ENCODE assay signal across 18 mouse cellular contexts in the genomic region with DNA sequence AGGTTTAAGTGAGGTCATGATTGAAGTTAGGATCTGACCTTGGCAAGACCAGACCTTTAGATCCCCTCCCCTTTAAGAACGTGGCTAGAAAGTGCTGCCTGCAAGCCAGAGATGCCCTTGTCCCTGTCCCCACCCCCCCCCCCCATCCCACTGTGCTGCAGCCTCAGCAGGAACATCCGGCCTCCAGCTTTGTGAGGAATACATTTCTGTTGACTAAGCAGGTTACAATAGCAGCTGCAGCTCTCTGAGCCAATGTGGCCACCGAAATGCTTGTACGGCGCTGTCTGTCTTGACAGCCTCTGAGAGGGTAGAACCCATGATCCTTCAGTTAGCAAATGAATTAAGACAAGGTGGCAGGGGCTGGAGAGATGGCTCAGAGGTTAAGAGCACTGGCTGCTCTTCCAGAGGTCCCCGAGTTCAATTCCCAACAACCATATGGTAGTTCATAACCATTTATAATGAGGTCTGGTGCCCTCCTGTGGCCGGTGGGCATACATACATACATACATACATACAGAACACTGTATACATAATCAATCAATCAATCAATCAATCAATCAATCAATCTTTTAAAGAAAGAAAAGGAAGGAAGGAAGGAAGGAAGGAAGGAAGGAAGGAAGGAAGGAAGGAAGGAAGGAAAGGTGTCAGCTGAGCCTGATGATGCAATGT. TPM values are rescaled to one million over a fixed set of nuclear protein-coding genes. Genes with fewer than 3 reads are reported as not detected.
DNase-seq lines count a peak whose midpoint lies in the region; ATAC-seq and TF ChIP-seq lines count a peak whose summit lies in the region.
"Had no signal": no experiment of that assay in that cellular context is flagged by ENCODE, and none has a peak within 500 bp of the region (broad histone marks: within the 10 kb centered on the region; RNA-seq: fewer than 3 reads in every experiment).

No protein-coding gene starts in this region.

- TF ChIP-seq CTCF in hindbrain, postnatal 0 days (IDR thresholded peaks at IDR 0.05; ENCODE audit: low read depth) = peak; percentile 42
- peak; percentile 57 for TF ChIP-seq CTCF in midbrain, postnatal 0 days (IDR thresholded peaks at IDR 0.05)
- peak; percentile 5 to 66 (median 31); a peak in 4 of 6 replicates for TF ChIP-seq CTCF in MEL (IDR thresholded peaks at IDR 0.05 in 2 of 3, conservative IDR thresholded peaks at IDR 0.05 in 1 of 3; ENCODE audit: control insufficient read depth in 1 of 3, insufficient read depth in 1 of 3, low read depth in 2 of 3, low read length in 3 of 3, poor library complexity in 1 of 3, severe bottlenecking in 1 of 3)
- peak; percentile 57 for TF ChIP-seq CTCF in stomach, postnatal 0 days (IDR thresholded peaks at IDR 0.05; ENCODE audit: low read depth)

- H3K79me2 ChIP-seq in MEL (ENCODE audit: control insufficient read depth, insufficient read depth, low read length, poor library complexity) = no peaks in the 10 kb centered on the region

- H3K36me3 ChIP-seq in hindbrain, postnatal 0 days (ENCODE audit: insufficient read depth, low read length) = no peaks in the 10 kb centered on the region
- H3K36me3 ChIP-seq in hindbrain, embryonic 11.5 days (ENCODE audit: control insufficient read depth, insufficient read depth, low read length) = no peaks in the 10 kb centered on the region
- H3K36me3 ChIP-seq in midbrain, postnatal 0 days (ENCODE audit: insufficient read depth, low read length) = no peaks in the 10 kb centered on the region
- H3K36me3 ChIP-seq in midbrain, embryonic 13.5 days = no peaks in the 10 kb centered on the region
- H3K36me3 ChIP-seq in MEL (ENCODE audit: control insufficient read depth in 1 of 2, insufficient read depth in 2 of 2, low read length in 2 of 2) = no peaks in the 10 kb centered on the region
- H3K36me3 ChIP-seq in stomach, postnatal 0 days (ENCODE audit: control insufficient read depth, insufficient read depth, low read length) = no peaks in the 10 kb centered on the region
- H3K36me3 ChIP-seq: embryonic facial prominence, embryonic 10.5 days; hindbrain, embryonic 10.5 days; liver, embryonic 13.5 days had no signal

- H3K4me3 ChIP-seq in hindbrain, postnatal 0 days (ENCODE audit: low read length) = no peak overlapping the region
- no peak overlapping the region for H3K4me3 ChIP-seq in hindbrain, embryonic 11.5 days (ENCODE audit: low read depth, low read length)
- no peak overlapping the region for H3K4me3 ChIP-seq in midbrain, postnatal 0 days (ENCODE audit: low read depth, low read length)
- H3K4me3 ChIP-seq in midbrain, embryonic 13.5 days (replicated peaks) = no peak overlapping the region
- H3K4me3 ChIP-seq in MEL (ENCODE audit: control insufficient read depth in 1 of 2, insufficient read depth in 1 of 2, low read depth in 2 of 2, low read length in 2 of 2) = no peak overlapping the region
- H3K4me3 ChIP-seq in stomach, postnatal 0 days (ENCODE audit: low read depth, low read length) = no peak overlapping the region
- H3K4me3 ChIP-seq: embryonic facial prominence, embryonic 10.5 days; hindbrain, embryonic 10.5 days; intestine, embryonic 15.5 days; liver, embryonic 13.5 days had no signal

- WGBS in hindbrain, postnatal 0 days = 61% methylated on average over 7 of the region's 7 CpGs
- 59% methylated on average over 7 of the region's 7 CpGs for WGBS in hindbrain, embryonic 11.5 days
- WGBS in midbrain, postnatal 0 days = 67% methylated on average over 7 of the region's 7 CpGs
- 70% methylated on average over 7 of the region's 7 CpGs for WGBS in midbrain, embryonic 13.5 days
- 65% methylated on average over 7 of the region's 7 CpGs for WGBS in stomach, postnatal 0 days

- no peak overlapping the region for H3K27ac ChIP-seq in hindbrain, postnatal 0 days
- H3K27ac ChIP-seq in hindbrain, embryonic 11.5 days (ENCODE audit: low read depth, low read length) = no peak overlapping the region
- no peak overlapping the region for H3K27ac ChIP-seq in midbrain, postnatal 0 days (ENCODE audit: low read depth, low read length)
- no peak overlapping the region for H3K27ac ChIP-seq in midbrain, embryonic 13.5 days
- no peak overlapping the region for H3K27ac ChIP-seq in MEL (ENCODE audit: control insufficient read depth, low read depth, low read length)
- no peak overlapping the region for H3K27ac ChIP-seq in stomach, postnatal 0 days (replicated peaks)
- H3K27ac ChIP-seq: embryonic facial prominence, embryonic 10.5 days; hindbrain, embryonic 10.5 days; intestine, embryonic 15.5 days; liver, embryonic 13.5 days had no signal

- no peak for DNase-seq in hindbrain, postnatal 0 days (ENCODE audit: low spot score)
- no peak for DNase-seq in hindbrain, embryonic 11.5 days (ENCODE audit: low spot score)
- no peak for DNase-seq in midbrain, postnatal 0 days (ENCODE audit: low spot score)
- peak; percentile 48 for DNase-seq in MEL (ENCODE audit: low read depth, low spot score)
- DNase-seq in stomach, postnatal 0 days (ENCODE audit: low spot score) = no peak
- no peak for DNase-seq in retina, postnatal 1 day
- DNase-seq in gastrocnemius, adult 18-20 months (ENCODE audit: low spot score) = no peak
- DNase-seq: adrenal gland, postnatal 25 days; kidney, postnatal 10 days; left cerebral cortex, postnatal 4 days; liver, embryonic 13.5 days; lung, postnatal 4 days had no signal

- H3K4me1 ChIP-seq in hindbrain, postnatal 0 days (ENCODE audit: insufficient read depth, low read length) = 0 out of 2 replicates have a peak, but pooled peaks cover 5% of the 10 kb centered on the region
- no peaks in the 10 kb centered on the region for H3K4me1 ChIP-seq in hindbrain, embryonic 11.5 days (replicated peaks; ENCODE audit: control insufficient read depth, insufficient read depth, low read length)
- 0 out of 2 replicates have a peak, but pooled peaks cover 6% of the 10 kb centered on the region for H3K4me1 ChIP-seq in midbrain, postnatal 0 days (ENCODE audit: insufficient read depth, low read length)
- peaks cover 13% of the 10 kb centered on the region for H3K4me1 ChIP-seq in midbrain, embryonic 13.5 days (replicated peaks)
- no peaks in the 10 kb centered on the region for H3K4me1 ChIP-seq in MEL (ENCODE audit: control insufficient read depth in 1 of 2, insufficient read depth in 2 of 2, low read length in 2 of 2)
- H3K4me1 ChIP-seq in stomach, postnatal 0 days (replicated peaks; ENCODE audit: control insufficient read depth, insufficient read depth) = no peaks in the 10 kb centered on the region
- H3K4me1 ChIP-seq: liver, embryonic 13.5 days had no signal

- TF ChIP-seq POLR2A in MEL (IDR thresholded peaks at IDR 0.05; ENCODE audit: control insufficient read depth in 1 of 2, insufficient read depth in 1 of 2, low read depth in 1 of 2, low read length in 2 of 2, poor library complexity in 1 of 2) = no peak

- H3K9ac ChIP-seq in hindbrain, postnatal 0 days (replicated peaks; ENCODE audit: low read length) = no peak overlapping the region
- H3K9ac ChIP-seq in hindbrain, embryonic 11.5 days (ENCODE audit: low read depth, low read length) = no peak overlapping the region
- no peak overlapping the region for H3K9ac ChIP-seq in midbrain, postnatal 0 days (replicated peaks; ENCODE audit: low read length, poor library complexity, severe bottlenecking)
- H3K9ac ChIP-seq in midbrain, embryonic 13.5 days (replicated peaks) = no peak overlapping the region
- H3K9ac ChIP-seq in MEL (ENCODE audit: control insufficient read depth, low read depth, low read length, poor library complexity, severe bottlenecking) = no peak overlapping the region
- H3K9ac ChIP-seq in stomach, postnatal 0 days (ENCODE audit: low read length) = no peak overlapping the region
- H3K9ac ChIP-seq: intestine, embryonic 15.5 days; liver, embryonic 13.5 days had no signal

- no peaks in the 10 kb centered on the region for H3K9me3 ChIP-seq in hindbrain, postnatal 0 days (ENCODE audit: low read length)
- H3K9me3 ChIP-seq in hindbrain, embryonic 11.5 days (ENCODE audit: control insufficient read depth, low read length) = no peaks in the 10 kb centered on the region
- no peaks in the 10 kb centered on the region for H3K9me3 ChIP-seq in midbrain, postnatal 0 days (ENCODE audit: low read length)
- no peaks in the 10 kb centered on the region for H3K9me3 ChIP-seq in midbrain, embryonic 13.5 days
- H3K9me3 ChIP-seq in MEL (replicated peaks; ENCODE audit: insufficient read depth, low read length) = no peaks in the 10 kb centered on the region
- H3K9me3 ChIP-seq in stomach, postnatal 0 days (ENCODE audit: control insufficient read depth, low read length) = no peaks in the 10 kb centered on the region
- H3K9me3 ChIP-seq: embryonic facial prominence, embryonic 10.5 days; hindbrain, embryonic 10.5 days; intestine, embryonic 15.5 days; liver, embryonic 13.5 days had no signal

- no peak overlapping the region for H3K4me2 ChIP-seq in hindbrain, postnatal 0 days (ENCODE audit: low read depth, low read length)
- no peak overlapping the region for H3K4me2 ChIP-seq in hindbrain, embryonic 11.5 days (replicated peaks; ENCODE audit: low read depth, low read length)
- H3K4me2 ChIP-seq in midbrain, postnatal 0 days (ENCODE audit: low read depth, low read length, poor library complexity, severe bottlenecking) = no peak overlapping the region
- H3K4me2 ChIP-seq in midbrain, embryonic 13.5 days (replicated peaks) = no peak overlapping the region
- no peak overlapping the region for H3K4me2 ChIP-seq in stomach, postnatal 0 days (replicated peaks; ENCODE audit: low read depth)
- H3K4me2 ChIP-seq: intestine, embryonic 15.5 days; liver, embryonic 13.5 days; midbrain, embryonic 11.5 days had no signal

- ATAC-seq in hindbrain, postnatal 0 days = no peak
- ATAC-seq in hindbrain, embryonic 11.5 days (ENCODE audit: low FRiP score) = no peak
- no peak for ATAC-seq in midbrain, postnatal 0 days (ENCODE audit: low FRiP score)
- no peak for ATAC-seq in midbrain, embryonic 13.5 days
- ATAC-seq in stomach, postnatal 0 days (ENCODE audit: low FRiP score, low TSS enrichment) = no peak
- ATAC-seq: activated CD4-positive, CD25-positive, alpha-beta regulatory T cell, adult 4 months; intestine, embryonic 15.5 days had no signal

- no peaks in the 10 kb centered on the region for H3K27me3 ChIP-seq in hindbrain, postnatal 0 days (ENCODE audit: insufficient read depth, low read length)
- peaks cover 22% of the 10 kb centered on the region for H3K27me3 ChIP-seq in hindbrain, embryonic 11.5 days (ENCODE audit: control insufficient read depth, insufficient read depth, low read length)
- H3K27me3 ChIP-seq in midbrain, postnatal 0 days (ENCODE audit: insufficient read depth, low read length) = no peaks in the 10 kb centered on the region
- H3K27me3 ChIP-seq in midbrain, embryonic 13.5 days = peaks cover 34% of the 10 kb centered on the region
- H3K27me3 ChIP-seq in MEL (ENCODE audit: control insufficient read depth in 1 of 2, insufficient read depth in 2 of 2, low read length in 2 of 2) = no peaks in the 10 kb centered on the region
- no peaks in the 10 kb centered on the region for H3K27me3 ChIP-seq in stomach, postnatal 0 days (ENCODE audit: control insufficient read depth, insufficient read depth, low read length)

- peak; percentile 56 for TF ChIP-seq RAD21 in MEL (IDR thresholded peaks at IDR 0.05; ENCODE audit: low read depth, low read length)

- no peak for TF ChIP-seq EP300 in MEL (IDR thresholded peaks at IDR 0.05; ENCODE audit: low read depth in 1 of 2, low read length in 2 of 2)
- no peak for TF ChIP-seq EP300 in stomach, postnatal 0 days (optimal IDR thresholded peaks at IDR 0.05)

RNA-seq across cellular contexts. Expression of a gene that starts 32.7 kb away (rescaled TPM):
- total RNA-seq in hindbrain, postnatal 0 days (2014; rRNA removed) = 7.7 and 12.2 TPM in 2 replicates
- 5.5 and 5.9 TPM in 2 replicates for polyA plus RNA-seq in hindbrain, postnatal 0 days (2015; fragmentation: Nextera tagmentation; extraction: Ambion mirVana)
- 2.8 and 3.6 TPM in 2 replicates for polyA plus RNA-seq in hindbrain, embryonic 11.5 days (2014; fragmentation: Nextera tagmentation; extraction: Ambion mirVana)
- total RNA-seq in midbrain, postnatal 0 days (2014; rRNA removed) = 7.6 and 7.9 TPM in 2 replicates
- 4.9 and 6.2 TPM in 2 replicates for polyA plus RNA-seq in midbrain, postnatal 0 days (2015; fragmentation: Nextera tagmentation; extraction: Ambion mirVana)
- 1.7 and 2.6 TPM in 2 replicates for polyA plus RNA-seq in midbrain, embryonic 13.5 days (2015; fragmentation: Nextera tagmentation; extraction: Ambion mirVana)
- 6.3 TPM in 2 replicates for total RNA-seq in MEL (2012; rRNA removed)
- 10 to 100 TPM in 1 of 2 experiments, not detected in 1; 15.0 TPM for polyA plus RNA-seq in MEL (2012; ENCODE audit: insufficient read depth in 1 of 2, insufficient read length in 2 of 2, low read depth in 1 of 2, low replicate concordance in 2 of 2, missing spikeins in 1 of 2)
- 18.2 and 22.1 TPM in 2 replicates for polyA plus RNA-seq in stomach, postnatal 0 days (2015; fragmentation: Nextera tagmentation; extraction: Ambion mirVana)
- total RNA-seq in gastrocnemius, adult 18-20 months (2021) = 1 to 10 TPM; 6.1 to 6.8 TPM
